Mouse (Mus musculus): Measurements from ENCODE around the gene Pde4c. TPM values are rescaled to one million over a fixed set of nuclear protein-coding genes. Genes with fewer than 3 reads are reported as not detected.

Gene Pde4c
- polyA plus RNA-seq, 1 experiment from 2014 or later: 0.45 TPM

DNA sequence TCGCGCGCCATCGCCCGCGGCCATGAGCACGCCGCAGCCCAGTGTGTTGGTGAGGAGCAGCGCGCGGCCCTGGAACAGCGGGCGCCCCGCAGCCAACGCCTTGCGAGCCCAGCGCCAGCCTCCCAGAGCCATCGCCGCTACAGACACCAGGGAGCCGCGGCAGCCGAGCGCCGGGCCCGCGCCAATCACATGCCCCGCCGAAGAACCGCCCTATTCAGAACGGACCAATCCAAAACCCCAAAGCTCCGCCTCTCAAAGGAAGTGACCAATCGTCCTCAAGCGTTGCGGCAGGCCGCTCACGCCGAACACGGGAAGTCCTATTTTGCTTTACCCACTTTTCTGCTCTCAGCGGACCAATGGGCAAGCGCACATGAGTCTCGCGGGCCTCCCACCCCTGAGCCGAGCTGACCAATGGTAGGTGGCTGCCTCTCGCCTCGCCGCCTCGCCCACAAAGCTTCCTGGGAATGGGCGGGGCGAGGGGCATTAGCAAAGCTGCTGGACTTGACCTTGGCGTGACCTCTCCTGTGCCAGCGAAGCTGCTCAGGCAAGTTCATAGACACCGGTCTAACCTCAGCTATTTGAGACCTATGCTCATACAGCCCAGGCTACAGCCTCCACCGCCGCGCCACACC lies 37.4 kb downstream of the Pde4c start, which contains the start of gene Mpv17l2:
Mpv17l2 (minus strand) TSS at position 172 of the 632 bp plus-strand sequence.
- Histone ChIP-seq H3K4me1 (peaks cover 53% of the 10 kb centered on the region), H3K36me3 (peaks cover 33% of the 10 kb centered on the region), H3K27me3 (ENCODE audit: insufficient read depth, poor library complexity, severe bottlenecking) (0 out of 2 replicates have a peak, but pooled peaks cover under 1% of the 10 kb centered on the region), H3K9me3 (no peaks in the 10 kb centered on the region), H3K27ac (peak within 1 kb of the TSS; percentile 90), H3K4me3 (peak within 1 kb of the TSS; percentile 84)
- WGBS: 2% methylated on average over 55 of the region's 55 CpGs
- DNase-seq (ENCODE audit: low spot score): peak; percentile 100

GRCm38 (mm10) chr8:70762118-70762517 lies 38.6 kb downstream of the Pde4c start:
- H3K27me3 ChIP-seq (ENCODE audit: insufficient read depth, poor library complexity, severe bottlenecking): peaks cover 8% of the 10 kb centered on the region; the same call in 1 of the 2 replicates
- H3K4me1 ChIP-seq: peaks cover 65% of the 10 kb centered on the region
- peak overlapping the region; percentile 90; the same call in 1 of the 2 replicates for H3K27ac ChIP-seq
- WGBS: 81% methylated on average over 1 of the region's 1 CpGs
- no peak overlapping the region for H3K4me3 ChIP-seq
- no peaks in the 10 kb centered on the region for H3K9me3 ChIP-seq
- H3K36me3 ChIP-seq: peaks cover 22% of the 10 kb centered on the region
- DNase-seq (ENCODE audit: low spot score): no peak

GRCm38 (mm10) chr8:70763354-70763753 lies 39.8 kb downstream of the Pde4c start:
- DNase-seq (ENCODE audit: low spot score): no peak
- peaks cover 63% of the 10 kb centered on the region for H3K4me1 ChIP-seq
- WGBS: 5% methylated on average over 3 of the region's 3 CpGs
- H3K27me3 ChIP-seq (ENCODE audit: insufficient read depth, poor library complexity, severe bottlenecking): peaks cover 19% of the 10 kb centered on the region; the same call in 1 of the 2 replicates
- H3K36me3 ChIP-seq: peaks cover 20% of the 10 kb centered on the region
- H3K27ac ChIP-seq: no peak overlapping the region
- H3K4me3 ChIP-seq: no peak overlapping the region
- H3K9me3 ChIP-seq: no peaks in the 10 kb centered on the region

DNA sequence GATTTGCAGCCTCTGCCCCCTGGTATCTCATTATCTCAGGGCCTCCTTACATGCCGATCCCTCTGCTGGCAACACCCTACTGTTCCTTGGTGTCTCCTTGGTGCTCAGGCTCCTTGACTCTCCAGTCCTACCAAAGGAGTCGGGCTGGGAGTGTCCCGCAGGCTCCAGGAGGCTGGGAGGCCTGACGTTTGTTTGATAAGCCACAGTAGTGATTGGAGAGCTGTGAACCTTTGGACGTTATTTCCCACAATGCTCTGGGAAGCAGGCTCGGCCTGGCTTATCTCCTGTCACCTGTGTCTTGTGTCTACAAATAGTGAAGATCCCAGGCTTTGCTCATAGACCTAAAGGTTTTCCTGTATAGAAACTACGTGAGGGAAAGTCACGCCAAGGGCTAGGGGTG lies 40.5 kb downstream of the Pde4c start:
- peaks cover 57% of the 10 kb centered on the region for H3K4me1 ChIP-seq

GRCm38 (mm10) chr8:70764676-70765075 lies 41.2 kb downstream of the Pde4c start:
- peaks cover 56% of the 10 kb centered on the region for H3K4me1 ChIP-seq
- no peak for DNase-seq (ENCODE audit: low spot score)
- H3K4me3 ChIP-seq: no peak overlapping the region
- no peaks in the 10 kb centered on the region for H3K9me3 ChIP-seq
- peaks cover 25% of the 10 kb centered on the region for H3K36me3 ChIP-seq
- no peak overlapping the region for H3K27ac ChIP-seq
- peaks cover 23% of the 10 kb centered on the region; the same call in 1 of the 2 replicates for H3K27me3 ChIP-seq (ENCODE audit: insufficient read depth, poor library complexity, severe bottlenecking)
- 89% methylated on average over 13 of the region's 13 CpGs for WGBS

More for the DNA sequence above, 40.5 kb downstream of the Pde4c start:
- DNase-seq (ENCODE audit: low spot score): peak; percentile 90
- no peak overlapping the region for H3K4me3 ChIP-seq
- H3K27me3 ChIP-seq (ENCODE audit: insufficient read depth, poor library complexity, severe bottlenecking): peaks cover 23% of the 10 kb centered on the region; the same call in 1 of the 2 replicates
- H3K9me3 ChIP-seq: no peaks in the 10 kb centered on the region
- H3K27ac ChIP-seq: peak overlapping the region; percentile 37; the same call in 1 of the 2 replicates
- H3K36me3 ChIP-seq: peaks cover 21% of the 10 kb centered on the region
- whole genome bisulfite sequencing: 50% methylated on average over 8 of the region's 8 CpGs

DNA sequence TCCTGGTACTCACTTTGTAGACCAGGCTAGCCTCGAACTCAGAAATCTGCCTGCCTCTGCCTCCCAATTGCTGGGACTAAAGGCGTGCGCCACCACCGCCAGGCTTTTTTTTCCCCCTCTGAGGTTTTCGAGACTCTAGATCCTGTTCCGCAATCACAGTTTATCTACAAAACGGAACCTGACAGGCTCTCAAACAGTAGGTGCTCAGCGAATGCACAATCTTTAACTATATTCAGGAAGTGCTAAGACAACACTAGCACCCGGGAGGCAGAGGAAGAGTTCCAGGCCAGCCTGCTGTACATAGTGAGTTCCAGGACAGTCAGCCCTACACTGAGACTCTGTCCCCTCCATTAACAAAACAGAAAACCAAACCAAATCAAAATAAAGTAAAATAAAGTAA lies 41.8 kb downstream of the Pde4c start:
- no peak for DNase-seq (ENCODE audit: low spot score)
- H3K36me3 ChIP-seq: peaks cover 31% of the 10 kb centered on the region
- peaks cover 24% of the 10 kb centered on the region; the same call in 1 of the 2 replicates for H3K27me3 ChIP-seq (ENCODE audit: insufficient read depth, poor library complexity, severe bottlenecking)
- H3K27ac ChIP-seq: 0 out of 2 replicates have a peak overlapping the region, but pooled peaks have one; percentile 78
- peak overlapping the region; percentile 60 for H3K4me3 ChIP-seq
- no peaks in the 10 kb centered on the region for H3K9me3 ChIP-seq
- 64% methylated on average over 9 of the region's 9 CpGs for WGBS
- H3K4me1 ChIP-seq: peaks cover 50% of the 10 kb centered on the region

GRCm38 (mm10) chr8:70765838-70766570 lies 42.5 kb downstream of the Pde4c start:
- DNase-seq (ENCODE audit: low spot score): no peak
- peaks cover 30% of the 10 kb centered on the region; the same call in 1 of the 2 replicates for H3K27me3 ChIP-seq (ENCODE audit: insufficient read depth, poor library complexity, severe bottlenecking)
- peak overlapping the region; percentile 78 for H3K27ac ChIP-seq
- peaks cover 37% of the 10 kb centered on the region for H3K36me3 ChIP-seq
- peaks cover 45% of the 10 kb centered on the region for H3K4me1 ChIP-seq
- peak overlapping the region; percentile 60 for H3K4me3 ChIP-seq
- no peaks in the 10 kb centered on the region for H3K9me3 ChIP-seq
- 2% methylated on average over 34 of the region's 34 CpGs for WGBS

- H3K27ac ChIP-seq: peak overlapping the region; percentile 78
- 9% methylated on average over 21 of the region's 21 CpGs for WGBS
- H3K4me1 ChIP-seq: peaks cover 37% of the 10 kb centered on the region
- peaks cover 45% of the 10 kb centered on the region for H3K36me3 ChIP-seq
- DNase-seq (ENCODE audit: low spot score): peak; percentile 91
- peaks cover 34% of the 10 kb centered on the region; the same call in 1 of the 2 replicates for H3K27me3 ChIP-seq (ENCODE audit: insufficient read depth, poor library complexity, severe bottlenecking)
- peak overlapping the region; percentile 60 for H3K4me3 ChIP-seq
- no peaks in the 10 kb centered on the region for H3K9me3 ChIP-seq
Measured at GRCm38 (mm10) chr8:70766571-70767440, 43.3 kb downstream of the Pde4c start.

GRCm38 (mm10) chr8:70767503-70767902 lies 44.0 kb downstream of the Pde4c start:
- DNase-seq (ENCODE audit: low spot score): no peak
- Histone ChIP-seq H3K27ac (no peak overlapping the region), H3K27me3 (ENCODE audit: insufficient read depth, poor library complexity, severe bottlenecking) (peaks cover 34% of the 10 kb centered on the region; the same call in 1 of the 2 replicates), H3K36me3 (peaks cover 52% of the 10 kb centered on the region), H3K4me1 (peaks cover 34% of the 10 kb centered on the region), H3K4me3 (no peak overlapping the region), H3K9me3 (no peaks in the 10 kb centered on the region)
- 81% methylated on average over 6 of the region's 6 CpGs for WGBS

- Histone ChIP-seq H3K27ac (no peak overlapping the region), H3K4me1 (peaks cover 34% of the 10 kb centered on the region), H3K27me3 (ENCODE audit: insufficient read depth, poor library complexity, severe bottlenecking) (peaks cover 34% of the 10 kb centered on the region; the same call in 1 of the 2 replicates), H3K9me3 (no peaks in the 10 kb centered on the region), H3K4me3 (no peak overlapping the region), H3K36me3 (peaks cover 59% of the 10 kb centered on the region)
- WGBS: 91% methylated on average over 32 of the region's 32 CpGs
- no peak for DNase-seq (ENCODE audit: low spot score)
Measured at GRCm38 (mm10) chr8:70768231-70768776, 44.8 kb downstream of the Pde4c start.

DNA sequence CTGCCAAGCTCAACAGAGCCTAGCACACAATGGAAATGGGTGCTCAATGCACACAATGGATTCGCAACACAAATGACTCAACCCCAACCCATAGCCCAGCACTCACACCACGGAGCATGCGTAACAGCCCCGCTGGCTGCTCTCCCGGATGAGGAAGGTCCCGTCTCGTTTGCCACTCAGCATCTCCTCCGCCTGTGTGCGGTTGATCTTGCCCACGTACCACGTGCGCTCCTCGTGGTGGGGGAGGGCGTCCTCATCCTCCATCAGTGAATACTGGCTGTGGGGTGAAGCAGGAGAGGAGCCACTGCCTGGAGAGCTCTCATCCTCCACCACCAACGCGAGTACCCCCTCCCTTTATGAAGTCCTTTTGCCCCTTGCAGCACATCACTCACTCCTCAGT lies 45.4 kb downstream of the Pde4c start:
- H3K27ac ChIP-seq: no peak overlapping the region
- H3K36me3 ChIP-seq: peaks cover 61% of the 10 kb centered on the region
- peaks cover 34% of the 10 kb centered on the region; the same call in 1 of the 2 replicates for H3K27me3 ChIP-seq (ENCODE audit: insufficient read depth, poor library complexity, severe bottlenecking)
- 85% methylated on average over 16 of the region's 16 CpGs for WGBS
- H3K4me1 ChIP-seq: peaks cover 33% of the 10 kb centered on the region
- no peak overlapping the region for H3K4me3 ChIP-seq
- H3K9me3 ChIP-seq: no peaks in the 10 kb centered on the region
- DNase-seq (ENCODE audit: low spot score): no peak

DNA sequence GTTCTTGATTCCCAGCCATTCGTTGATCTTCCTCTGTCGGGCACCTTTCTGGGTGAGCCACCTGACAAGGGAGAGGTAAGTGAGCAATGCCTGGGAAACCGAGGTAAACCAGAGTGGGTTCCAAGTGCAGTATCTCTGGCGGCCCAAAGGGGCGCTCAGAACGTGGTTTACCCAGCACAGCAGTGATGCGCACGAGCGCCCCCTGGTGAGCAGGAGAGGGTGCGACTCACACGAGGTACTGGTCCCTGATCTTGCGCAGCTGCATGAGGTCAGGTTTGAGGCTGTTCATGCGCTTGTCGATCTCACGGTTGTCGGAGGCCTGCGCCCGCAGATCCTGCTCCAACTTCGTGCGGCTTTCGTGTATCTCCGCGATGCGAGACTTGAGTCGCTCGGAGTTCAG lies 45.8 kb downstream of the Pde4c start:
- Histone ChIP-seq H3K4me3 (no peak overlapping the region), H3K9me3 (no peaks in the 10 kb centered on the region), H3K36me3 (peaks cover 65% of the 10 kb centered on the region), H3K27ac (no peak overlapping the region), H3K27me3 (ENCODE audit: insufficient read depth, poor library complexity, severe bottlenecking) (peaks cover 34% of the 10 kb centered on the region; the same call in 1 of the 2 replicates), H3K4me1 (peaks cover 31% of the 10 kb centered on the region)
- WGBS: 5% methylated on average over 26 of the region's 26 CpGs
- peak; percentile 96 for DNase-seq (ENCODE audit: low spot score)
